Mouse (Mus musculus): ENCODE data around the gene Gpr171. TPM values are rescaled to one million over a fixed set of nuclear protein-coding genes. Genes with fewer than 3 reads are reported as not detected.
"Not testable (repeated sequence)": the region's sequence is repeated elsewhere in the genome, so short reads cannot be mapped to it uniquely, and the experiment has no call there.

Gpr171 gene
- polyA plus RNA-seq, 1 experiment from 2014 or later: 0.68 TPM

DNA sequence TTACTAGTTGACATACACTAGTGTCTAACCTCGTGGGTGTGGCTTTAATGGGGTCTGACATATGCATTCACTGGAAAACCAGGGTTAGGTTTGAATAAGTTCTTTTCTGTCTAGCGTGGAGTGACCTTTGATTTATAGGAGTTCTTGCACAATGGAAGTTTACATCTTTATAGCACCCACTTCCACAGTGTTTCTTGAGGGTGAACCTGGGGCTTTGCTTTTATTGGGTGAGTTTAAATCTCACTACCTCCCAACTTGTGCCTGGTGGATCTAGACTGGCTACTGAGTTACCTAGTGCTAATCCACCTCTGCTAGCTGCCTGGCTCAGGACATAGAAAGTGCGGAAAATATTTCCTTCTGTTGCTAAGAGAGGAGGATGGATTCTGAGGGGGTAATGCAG lies 10.3 kb upstream of the Gpr171 start:
- Histone ChIP-seq H3K9me3 (replicated peaks) (no peaks in the 10 kb centered on the region), H3K27me3 (no peaks in the 10 kb centered on the region), H3K9ac (no peak overlapping the region), H3K36me3 (replicated peaks) (no peaks in the 10 kb centered on the region), H3K4me1 (replicated peaks) (peaks cover 9% of the 10 kb centered on the region), H3K4me2 (no peak overlapping the region), H3K4me3 (replicated peaks) (no peak overlapping the region), H3K27ac (replicated peaks) (no peak overlapping the region)
- WGBS (ENCODE audit: insufficient replicate concordance): 54% methylated on average over 3 of the region's 3 CpGs
- no peak for ATAC-seq (ENCODE audit: insufficient read depth)

DNA sequence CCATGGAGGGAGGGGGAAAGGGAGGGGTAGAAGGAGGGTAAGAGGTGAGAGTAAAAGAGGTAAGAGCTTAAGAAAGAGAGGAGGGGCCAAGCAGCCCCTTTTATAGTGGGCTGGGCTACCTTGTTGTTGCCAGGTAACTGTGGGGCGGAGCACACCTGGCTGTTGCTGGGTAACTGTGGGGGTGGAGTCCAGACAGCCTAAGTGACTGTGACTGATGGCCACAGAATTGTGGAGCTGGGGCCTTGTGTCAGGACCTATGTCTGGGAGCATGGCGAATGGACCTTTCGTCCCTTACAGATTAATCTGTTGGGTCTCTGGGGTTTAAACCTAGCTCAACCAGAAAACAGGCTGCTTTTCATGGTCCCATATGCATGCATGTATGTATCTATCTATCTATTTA lies 8.2 kb upstream of the Gpr171 start:
- not testable (repeated sequence) for H3K4me1 ChIP-seq (replicated peaks); H3K9me3 ChIP-seq (replicated peaks); H3K4me3 ChIP-seq (replicated peaks); ATAC-seq (ENCODE audit: insufficient read depth); H3K36me3 ChIP-seq (replicated peaks); H3K27me3 ChIP-seq; H3K4me2 ChIP-seq; H3K9ac ChIP-seq; H3K27ac ChIP-seq (replicated peaks)
- 69% methylated on average over 3 of the region's 3 CpGs for WGBS (ENCODE audit: insufficient replicate concordance)

DNA sequence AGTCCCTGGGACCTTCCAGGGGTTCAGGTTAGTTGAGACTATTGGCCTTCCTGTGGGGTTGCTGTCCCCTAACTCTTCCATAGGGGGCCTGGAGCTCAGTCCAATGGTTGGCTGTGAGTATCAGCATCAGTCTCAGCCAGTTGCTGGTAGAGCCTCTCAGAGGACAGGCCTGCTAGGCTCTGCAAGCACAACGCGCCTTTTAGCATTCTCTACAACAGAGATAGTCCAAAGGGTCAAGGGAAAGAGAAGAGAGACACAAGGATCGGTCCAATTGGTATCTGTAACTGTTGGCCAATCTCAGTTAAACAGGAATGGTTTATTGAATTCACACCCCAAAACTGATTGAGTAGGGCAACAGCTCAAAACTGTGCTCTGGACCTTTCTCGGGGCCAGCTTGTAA lies 5.8 kb upstream of the Gpr171 start:
- peaks cover 6% of the 10 kb centered on the region; the same call in 1 of the 2 replicates for H3K4me1 ChIP-seq (replicated peaks)
- H3K36me3 ChIP-seq (replicated peaks): no peaks in the 10 kb centered on the region
- H3K9me3 ChIP-seq (replicated peaks): no peaks in the 10 kb centered on the region
- 84% methylated on average over 4 of the region's 4 CpGs for WGBS (ENCODE audit: insufficient replicate concordance)
- H3K4me2 ChIP-seq: no peak overlapping the region
- no peak overlapping the region for H3K27ac ChIP-seq (replicated peaks)
- H3K4me3 ChIP-seq (replicated peaks): no peak overlapping the region
- no peaks in the 10 kb centered on the region for H3K27me3 ChIP-seq
- H3K9ac ChIP-seq: no peak overlapping the region
- ATAC-seq (ENCODE audit: insufficient read depth): no peak

DNA sequence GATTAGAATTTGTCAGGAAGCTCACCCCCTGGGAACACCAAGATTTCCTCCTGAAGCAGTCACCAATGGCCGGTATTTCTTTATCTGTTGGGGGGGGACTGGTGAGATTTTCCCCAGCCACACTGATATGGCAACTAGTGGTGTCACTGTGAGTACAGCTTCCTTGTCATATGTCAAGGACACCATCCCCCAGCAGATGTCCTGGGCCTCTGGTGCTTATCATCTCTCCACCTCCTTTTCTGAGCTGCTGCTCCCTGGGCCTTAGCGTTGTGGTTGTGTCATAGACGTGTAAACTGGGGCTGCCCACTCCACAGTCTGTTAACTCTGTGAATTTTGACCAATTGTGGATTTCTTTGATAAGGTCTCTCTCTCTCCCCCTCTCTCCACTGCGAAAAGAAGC lies 2.8 kb upstream of the Gpr171 start:
- H3K4me1 ChIP-seq (replicated peaks): peaks cover 9% of the 10 kb centered on the region; the same call in 1 of the 2 replicates
- H3K4me2 ChIP-seq: no peak overlapping the region
- H3K9ac ChIP-seq: no peak overlapping the region
- peak; percentile 54 for ATAC-seq (ENCODE audit: insufficient read depth)
- H3K9me3 ChIP-seq (replicated peaks): no peaks in the 10 kb centered on the region
- no peak overlapping the region for H3K27ac ChIP-seq (replicated peaks)
- no peaks in the 10 kb centered on the region for H3K36me3 ChIP-seq (replicated peaks)
- H3K27me3 ChIP-seq: no peaks in the 10 kb centered on the region
- 11% methylated on average over 4 of the region's 4 CpGs for WGBS (ENCODE audit: insufficient replicate concordance)
- H3K4me3 ChIP-seq (replicated peaks): no peak overlapping the region

DNA sequence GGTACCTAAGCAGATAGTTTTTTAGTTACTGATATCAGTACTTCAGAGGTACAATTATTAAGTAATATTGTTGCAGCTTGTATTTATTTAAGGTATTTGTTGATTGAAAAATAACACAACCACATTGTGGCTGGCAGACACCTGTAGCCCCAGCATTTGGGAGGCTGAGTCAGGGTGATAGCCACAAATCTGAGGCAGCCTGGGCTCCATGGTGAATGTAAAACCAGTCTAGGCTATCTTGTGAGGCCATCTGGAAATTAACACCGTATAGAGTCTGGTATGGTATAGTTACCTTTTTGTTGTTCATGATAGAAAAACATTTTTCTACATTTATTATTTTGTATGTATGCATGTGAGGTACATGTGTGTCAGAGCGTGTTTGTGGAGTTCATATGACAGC lies 525 bp upstream of the Gpr171 start:
- WGBS (ENCODE audit: insufficient replicate concordance): 57% methylated on average over 2 of the region's 2 CpGs
- H3K27me3 ChIP-seq: no peaks in the 10 kb centered on the region
- H3K4me1 ChIP-seq (replicated peaks): peaks cover 11% of the 10 kb centered on the region
- no peaks in the 10 kb centered on the region for H3K36me3 ChIP-seq (replicated peaks)
- H3K27ac ChIP-seq (replicated peaks): no peak overlapping the region
- H3K9ac ChIP-seq: no peak overlapping the region
- no peaks in the 10 kb centered on the region for H3K9me3 ChIP-seq (replicated peaks)
- no peak for ATAC-seq (ENCODE audit: insufficient read depth)
- H3K4me3 ChIP-seq (replicated peaks): no peak overlapping the region
- no peak overlapping the region for H3K4me2 ChIP-seq

DNA sequence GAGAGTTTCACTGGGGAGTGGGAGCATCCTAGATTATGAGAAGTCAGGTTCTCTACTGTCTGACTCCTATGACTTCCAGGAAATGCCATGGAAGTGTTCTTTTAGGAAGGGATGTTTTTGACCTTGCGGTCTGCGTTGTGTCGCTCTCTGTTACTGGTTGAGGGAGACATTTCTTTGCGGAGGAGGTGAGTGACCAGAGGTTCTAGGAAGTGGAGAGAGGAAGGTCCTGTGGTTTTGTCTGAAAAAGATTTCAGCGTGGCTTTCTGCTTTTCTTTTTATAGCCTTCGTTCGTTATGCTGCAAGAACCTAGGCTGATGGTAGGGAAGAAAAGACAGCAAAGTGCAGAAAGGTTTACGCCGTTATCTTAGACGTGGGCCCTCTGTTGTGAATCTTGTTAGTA lies 3.1 kb downstream of the Gpr171 start:
- Histone ChIP-seq H3K4me3 (replicated peaks) (no peak overlapping the region), H3K9me3 (replicated peaks) (no peaks in the 10 kb centered on the region), H3K27me3 (no peaks in the 10 kb centered on the region), H3K4me2 (no peak overlapping the region; the same call in 1 of the 2 replicates), H3K9ac (no peak overlapping the region), H3K27ac (replicated peaks) (no peak overlapping the region), H3K4me1 (replicated peaks) (peaks cover 8% of the 10 kb centered on the region), H3K36me3 (replicated peaks) (no peaks in the 10 kb centered on the region)
- ATAC-seq (ENCODE audit: insufficient read depth): no peak
- 30% methylated on average over 10 of the region's 10 CpGs for WGBS (ENCODE audit: insufficient replicate concordance)

DNA sequence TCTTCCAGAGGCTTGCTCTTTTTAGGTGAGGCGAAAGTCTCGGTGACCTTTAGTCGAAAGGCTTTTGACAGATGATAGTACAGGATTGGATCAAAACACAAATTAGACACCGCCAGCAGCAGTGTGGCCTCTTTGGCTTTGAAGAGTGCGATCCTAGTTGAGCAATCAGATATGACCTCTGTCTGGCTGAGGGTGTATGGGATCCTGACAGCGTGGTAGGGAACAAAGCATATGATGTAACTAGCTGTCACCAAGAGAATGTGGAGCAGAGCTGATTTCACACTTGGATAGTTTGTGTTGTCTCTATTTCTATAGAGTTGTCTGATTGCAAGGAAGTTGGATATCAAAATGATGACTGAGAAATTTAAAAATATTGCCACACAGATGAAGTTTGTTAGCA lies 4.2 kb downstream of the Gpr171 start:
- Histone ChIP-seq H3K9ac (no peak overlapping the region), H3K9me3 (replicated peaks) (no peaks in the 10 kb centered on the region), H3K4me1 (replicated peaks) (peaks cover 8% of the 10 kb centered on the region), H3K4me2 (no peak overlapping the region), H3K27ac (replicated peaks) (no peak overlapping the region), H3K27me3 (no peaks in the 10 kb centered on the region), H3K4me3 (replicated peaks) (no peak overlapping the region), H3K36me3 (replicated peaks) (no peaks in the 10 kb centered on the region)
- WGBS (ENCODE audit: insufficient replicate concordance): 59% methylated on average over 6 of the region's 6 CpGs
- peak; percentile 49; the same call in 1 of the 2 replicates for ATAC-seq (ENCODE audit: insufficient read depth)

DNA sequence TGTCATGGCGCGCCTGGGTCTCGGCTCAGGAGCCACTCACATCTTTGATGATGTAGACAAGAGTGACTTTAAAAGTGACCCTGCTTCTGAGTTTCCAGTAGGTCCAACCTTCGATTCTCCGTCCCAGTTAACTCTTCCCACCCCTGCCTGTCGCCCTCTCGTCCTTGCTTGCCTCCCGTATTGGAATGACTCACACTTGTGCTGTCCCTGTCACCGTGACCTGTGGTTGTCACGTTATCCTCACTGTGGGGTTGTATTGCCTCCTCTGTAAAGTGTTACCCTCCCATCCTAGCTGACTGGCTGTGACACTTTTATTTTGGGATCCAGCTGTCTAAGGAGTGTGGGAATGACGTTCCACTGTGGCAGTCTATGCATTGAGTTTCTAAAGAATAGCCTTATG lies 8.9 kb downstream of the Gpr171 start:
- no peaks in the 10 kb centered on the region for H3K9me3 ChIP-seq (replicated peaks)
- no peak overlapping the region for H3K9ac ChIP-seq
- H3K36me3 ChIP-seq (replicated peaks): no peaks in the 10 kb centered on the region
- no peak overlapping the region for H3K27ac ChIP-seq (replicated peaks)
- H3K27me3 ChIP-seq: no peaks in the 10 kb centered on the region
- H3K4me2 ChIP-seq: no peak overlapping the region
- H3K4me1 ChIP-seq (replicated peaks): peaks cover 5% of the 10 kb centered on the region; the same call in 1 of the 2 replicates
- WGBS (ENCODE audit: insufficient replicate concordance): 73% methylated on average over 11 of the region's 11 CpGs
- ATAC-seq (ENCODE audit: insufficient read depth): no peak
- H3K4me3 ChIP-seq (replicated peaks): no peak overlapping the region

DNA sequence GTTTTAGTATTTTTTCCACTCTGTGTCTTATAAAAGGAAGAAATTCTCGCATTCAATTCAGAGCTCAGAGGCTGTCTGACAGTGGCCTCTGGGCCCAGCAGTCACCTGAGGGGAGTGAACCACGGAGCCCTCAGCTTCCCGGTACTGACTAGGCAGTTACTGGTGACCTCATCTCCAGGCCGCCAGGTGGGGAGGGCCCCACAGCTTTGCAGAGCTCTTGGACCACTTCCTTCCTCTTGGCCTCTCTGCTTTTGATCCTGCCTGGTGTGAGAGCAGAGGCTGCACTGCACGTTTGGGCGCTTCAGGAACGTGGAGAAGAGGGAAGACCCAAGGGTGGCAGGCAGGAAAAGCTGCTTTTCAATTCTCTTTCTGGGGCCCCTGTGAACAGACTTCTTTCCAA lies 20.7 kb downstream of the Gpr171 start:
- no peak overlapping the region for H3K9ac ChIP-seq
- H3K9me3 ChIP-seq (replicated peaks): no peaks in the 10 kb centered on the region
- H3K27ac ChIP-seq (replicated peaks): no peak overlapping the region
- H3K4me1 ChIP-seq (replicated peaks): no peaks in the 10 kb centered on the region
- H3K27me3 ChIP-seq: no peaks in the 10 kb centered on the region
- 0 out of 2 replicates have a peak overlapping the region, but pooled peaks have one; percentile 5 for H3K4me2 ChIP-seq
- no peak overlapping the region for H3K4me3 ChIP-seq (replicated peaks)
- ATAC-seq (ENCODE audit: insufficient read depth): no peak
- 10% methylated on average over 7 of the region's 7 CpGs for WGBS (ENCODE audit: insufficient replicate concordance)
- H3K36me3 ChIP-seq (replicated peaks): no peaks in the 10 kb centered on the region

DNA sequence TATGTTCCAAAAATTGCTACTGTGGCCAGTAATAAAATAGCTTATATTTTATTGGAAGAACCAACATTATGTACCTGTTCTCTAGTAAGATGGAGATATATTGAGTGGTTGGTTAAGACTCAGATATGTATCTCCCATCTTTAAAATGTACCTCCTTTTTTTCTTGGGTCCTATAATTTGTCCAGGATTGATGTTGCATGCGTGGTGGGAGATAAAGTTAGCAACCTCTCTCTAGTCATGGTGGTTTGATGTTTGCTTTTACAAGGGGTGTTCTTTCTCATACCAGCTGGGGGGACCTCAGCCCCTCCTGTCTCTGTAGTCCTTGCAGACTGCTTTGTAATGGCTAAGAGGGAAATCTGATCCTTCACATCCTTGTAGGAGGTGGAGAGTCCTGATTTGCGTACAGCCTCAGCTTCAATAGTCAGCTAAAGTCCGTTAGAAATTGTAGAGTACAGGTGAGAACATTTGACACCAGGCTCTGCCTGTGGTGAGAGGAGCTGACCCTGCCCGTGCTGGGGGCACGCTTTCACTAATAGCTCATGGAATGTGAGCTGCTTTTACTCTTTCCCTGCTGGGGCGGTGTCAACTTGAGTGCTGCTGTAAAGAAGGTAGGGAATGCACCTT lies 21.2 kb downstream of the Gpr171 start:
- no peak overlapping the region for H3K4me2 ChIP-seq
- no peak overlapping the region for H3K4me3 ChIP-seq (replicated peaks)
- WGBS (ENCODE audit: insufficient replicate concordance): 38% methylated on average over 6 of the region's 6 CpGs
- no peak for ATAC-seq (ENCODE audit: insufficient read depth)
- H3K9ac ChIP-seq: no peak overlapping the region
- H3K27ac ChIP-seq (replicated peaks): no peak overlapping the region
- H3K27me3 ChIP-seq: no peaks in the 10 kb centered on the region
- H3K36me3 ChIP-seq (replicated peaks): no peaks in the 10 kb centered on the region
- H3K9me3 ChIP-seq (replicated peaks): no peaks in the 10 kb centered on the region
- H3K4me1 ChIP-seq (replicated peaks): no peaks in the 10 kb centered on the region

DNA sequence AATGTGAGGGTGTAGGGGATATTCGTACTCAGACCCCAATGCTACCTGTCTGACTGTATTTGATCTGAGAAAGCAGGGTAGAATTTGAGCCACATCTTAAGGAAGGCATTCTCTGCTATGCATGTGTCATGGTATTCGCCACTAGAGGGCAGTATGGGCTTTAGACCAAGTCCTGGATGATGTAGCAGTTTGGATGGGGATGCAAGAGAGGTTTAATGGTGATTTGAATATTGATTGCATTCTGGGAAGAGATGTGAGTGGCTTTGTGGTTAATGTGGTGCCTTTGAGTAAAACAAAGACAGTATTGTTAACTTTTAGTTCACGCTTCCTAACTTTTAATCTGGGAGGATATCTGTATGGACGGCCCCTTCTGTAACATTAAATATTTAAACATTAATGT lies 22.3 kb downstream of the Gpr171 start:
- H3K9me3 ChIP-seq (replicated peaks): no peaks in the 10 kb centered on the region
- no peak overlapping the region for H3K4me2 ChIP-seq
- H3K4me1 ChIP-seq (replicated peaks): no peaks in the 10 kb centered on the region
- H3K36me3 ChIP-seq (replicated peaks): no peaks in the 10 kb centered on the region
- H3K9ac ChIP-seq: no peak overlapping the region
- 19% methylated on average over 4 of the region's 4 CpGs for WGBS (ENCODE audit: insufficient replicate concordance)
- H3K4me3 ChIP-seq (replicated peaks): no peak overlapping the region
- no peak overlapping the region for H3K27ac ChIP-seq (replicated peaks)
- no peaks in the 10 kb centered on the region for H3K27me3 ChIP-seq
- ATAC-seq (ENCODE audit: insufficient read depth): no peak

DNA sequence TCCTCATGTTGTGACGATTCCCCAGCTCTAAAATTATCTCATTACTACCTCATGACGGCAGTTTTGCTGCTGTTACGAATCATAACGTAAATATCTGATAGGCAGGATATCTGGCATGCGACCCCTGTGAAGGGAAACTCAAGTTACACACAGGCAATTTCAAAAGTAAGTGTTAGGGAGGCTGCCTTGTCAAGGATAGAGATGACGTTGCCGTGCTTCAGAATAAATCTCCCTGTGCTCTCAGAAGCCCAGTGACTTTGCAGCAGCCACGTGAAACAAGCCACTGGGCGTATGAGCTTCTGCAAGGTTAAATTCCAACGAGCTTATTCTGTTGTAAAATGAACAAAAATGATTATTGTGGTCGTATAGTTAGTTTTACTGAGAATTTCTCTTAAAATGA lies 23.0 kb downstream of the Gpr171 start:
- no peak for ATAC-seq (ENCODE audit: insufficient read depth)
- Histone ChIP-seq H3K4me1 (replicated peaks) (no peaks in the 10 kb centered on the region), H3K27ac (replicated peaks) (no peak overlapping the region), H3K9me3 (replicated peaks) (no peaks in the 10 kb centered on the region), H3K4me2 (no peak overlapping the region), H3K4me3 (replicated peaks) (no peak overlapping the region), H3K27me3 (no peaks in the 10 kb centered on the region), H3K36me3 (replicated peaks) (no peaks in the 10 kb centered on the region), H3K9ac (no peak overlapping the region)
- 63% methylated on average over 11 of the region's 11 CpGs for WGBS (ENCODE audit: insufficient replicate concordance)

Data from liver, embryonic 15.5 days (tissue).